Comparison of ENCODE assay signal across 7 mouse cellular contexts in the genomic region with DNA sequence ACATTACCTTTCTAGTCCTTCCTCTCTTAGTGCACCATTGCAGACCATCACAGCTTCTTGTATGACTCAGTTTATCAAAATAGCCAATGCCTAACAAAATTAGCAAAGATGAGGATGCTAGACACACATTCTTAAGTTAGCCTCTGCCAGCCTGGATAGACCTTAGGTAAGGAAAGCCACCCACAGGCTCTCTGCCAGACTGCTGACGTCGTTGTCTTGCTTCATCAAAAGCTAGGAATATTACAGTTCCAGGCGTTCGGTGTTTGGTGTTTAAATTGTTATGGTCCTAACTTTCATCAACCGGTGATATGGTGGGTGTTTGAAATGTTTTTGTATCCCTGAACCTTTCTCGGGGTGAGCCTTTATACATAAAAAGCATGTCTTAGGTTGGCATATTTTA.
"Had no signal": no experiment of that assay in that cellular context is flagged by ENCODE, and none has a peak within 500 bp of the region (broad histone marks: within the 10 kb centered on the region; RNA-seq: fewer than 3 reads in every experiment).

No protein-coding gene starts in this region.

- DNase-seq: lung, adult 2 months; lung, postnatal 14 days; lung, postnatal 36 days; right cerebral cortex, postnatal 14 days; thymus, adult 2 months; thymus, postnatal 14 days; thymus, postnatal 36 days had no signal
